Mouse (Mus musculus): ENCODE results near the gene Hectd1.

- TF ChIP-seq CTCF (IDR thresholded peaks at IDR 0.05; ENCODE audit: low read depth, low read length) (no peak), POLR2A (IDR thresholded peaks at IDR 0.05; ENCODE audit: extremely low read depth, insufficient read depth, low read length) (no peak)
These were observed 123.6 kb downstream of the Hectd1 start for GRCm38 (mm10) chr12:51705778-51706177.

All from liver, adult 2 months (tissue).